Mouse (Mus musculus) embryo, embryonic 11 days (tissue): ENCODE results near the gene Auts2.

Experiments
- DNase-seq: peaks from one replicate; pipeline ENCODE4 v3.0.0-alpha.2; 2015

Gene Auts2

DNA sequence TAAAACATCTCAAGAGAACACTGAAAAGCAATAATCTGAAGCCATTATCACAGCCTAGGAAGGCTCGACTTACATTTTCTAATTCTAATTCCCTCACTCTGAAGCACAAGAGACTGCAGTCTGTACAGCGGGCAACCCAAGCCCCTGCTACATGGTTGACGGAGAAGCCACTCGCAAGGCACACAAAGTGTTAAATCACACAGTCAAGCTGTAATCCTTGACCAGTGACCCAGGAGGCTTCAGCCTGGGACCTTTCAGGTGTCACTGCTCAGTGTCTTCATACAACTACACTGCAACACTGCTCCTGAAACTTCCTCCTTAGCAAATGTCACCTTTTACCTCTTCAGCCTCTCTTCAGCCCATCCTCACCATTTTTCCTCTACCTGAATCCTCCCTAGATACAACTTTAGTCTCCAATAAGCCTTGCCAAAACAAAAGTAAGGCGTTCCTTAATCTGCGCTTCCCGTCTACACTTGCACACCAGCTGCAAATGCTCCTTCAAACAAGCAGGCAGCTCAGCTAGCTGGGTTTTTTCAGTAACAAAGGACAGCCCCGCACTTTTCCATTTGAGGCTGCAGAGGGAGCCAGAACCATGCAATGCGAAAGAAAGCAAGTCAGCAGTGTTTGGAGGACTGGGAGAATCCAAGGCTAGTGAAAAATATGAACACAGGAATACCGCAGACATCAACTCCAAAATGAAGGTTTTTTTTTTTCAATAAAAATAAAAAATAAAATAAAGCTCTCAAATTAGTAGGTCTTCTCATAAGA lies 311.7 kb downstream of the Auts2 start:
- peak; percentile 84 for DNase-seq

DNA sequence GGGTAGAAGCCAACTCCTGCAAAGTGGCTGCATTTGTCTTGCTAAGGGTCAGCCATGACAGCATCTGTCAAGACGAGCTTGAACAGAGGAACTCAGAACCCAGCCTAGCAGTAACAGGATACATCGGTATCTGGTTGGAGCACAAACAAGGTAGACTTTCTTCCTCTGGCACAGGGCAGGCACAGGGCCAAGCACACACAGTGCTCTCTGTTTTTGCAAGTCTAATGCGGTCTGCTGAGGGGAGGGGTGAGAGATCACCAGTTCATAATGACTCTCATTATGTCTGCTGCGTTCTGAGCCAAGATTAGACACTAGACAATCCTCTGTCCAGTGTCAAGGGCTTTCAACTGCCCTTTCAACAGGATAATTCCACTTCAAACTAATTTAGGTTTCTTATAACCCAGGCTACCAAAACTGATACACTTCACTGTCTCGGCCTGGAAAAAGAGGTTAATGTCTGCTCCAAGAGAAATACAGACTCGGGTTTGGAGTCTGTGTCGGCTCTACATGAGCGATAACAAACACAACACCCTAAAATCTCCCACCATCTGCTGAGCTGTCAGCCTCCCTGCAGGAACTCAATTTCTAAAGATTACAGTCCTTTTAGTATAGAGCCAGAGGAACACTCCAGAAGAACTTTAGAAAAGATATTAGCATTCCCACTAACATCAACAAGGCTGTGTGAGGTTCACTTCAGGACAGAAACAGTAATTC lies 313.3 kb downstream of the Auts2 start:
- DNase-seq = peak; percentile 58

DNA sequence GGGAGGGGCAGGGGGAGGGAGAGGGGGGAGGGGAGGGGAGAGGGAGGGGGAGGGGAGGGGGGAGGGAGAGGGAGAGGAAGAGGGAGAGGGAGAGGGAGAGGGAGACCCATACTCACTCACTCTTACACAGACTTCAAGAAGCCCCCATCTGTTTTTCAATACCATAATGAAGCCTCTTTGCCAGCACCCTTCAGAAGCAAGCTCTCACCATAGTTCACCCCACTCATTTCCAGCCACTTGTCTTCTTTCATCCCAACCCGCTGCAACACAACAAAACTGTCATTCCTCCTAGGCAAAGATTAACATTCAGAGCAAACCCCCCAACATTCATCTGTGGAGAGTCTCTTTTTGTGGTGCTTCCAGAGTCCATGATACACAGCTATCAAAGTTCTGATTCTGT lies 314.1 kb downstream of the Auts2 start:
- DNase-seq = no peak

DNA sequence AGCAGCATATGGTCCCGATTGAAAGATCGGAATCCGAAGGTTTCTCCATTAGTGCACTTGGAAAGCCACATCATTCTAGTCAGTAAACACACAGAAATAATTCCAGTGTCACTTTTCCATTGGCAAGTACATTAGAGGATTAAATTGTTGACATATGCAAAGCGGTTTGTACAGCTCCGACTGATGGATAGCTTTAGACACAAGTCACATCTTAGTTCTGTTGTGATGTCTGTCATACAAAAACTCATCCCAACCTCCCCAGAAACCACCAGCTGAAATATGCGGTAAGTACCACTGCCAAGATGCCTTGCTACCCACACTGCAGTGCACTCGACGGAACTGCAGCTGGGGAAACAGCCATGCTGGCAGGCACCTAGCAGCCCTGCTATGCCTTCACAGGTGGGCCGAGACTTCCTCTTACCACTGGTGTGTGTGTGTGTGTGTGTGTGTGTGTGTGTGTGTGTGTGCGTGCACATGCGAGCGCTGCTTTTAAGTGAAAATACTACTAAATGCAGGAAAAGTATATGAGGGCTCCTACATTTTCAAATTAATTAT lies 322.7 kb downstream of the Auts2 start:
- DNase-seq = no peak

DNA sequence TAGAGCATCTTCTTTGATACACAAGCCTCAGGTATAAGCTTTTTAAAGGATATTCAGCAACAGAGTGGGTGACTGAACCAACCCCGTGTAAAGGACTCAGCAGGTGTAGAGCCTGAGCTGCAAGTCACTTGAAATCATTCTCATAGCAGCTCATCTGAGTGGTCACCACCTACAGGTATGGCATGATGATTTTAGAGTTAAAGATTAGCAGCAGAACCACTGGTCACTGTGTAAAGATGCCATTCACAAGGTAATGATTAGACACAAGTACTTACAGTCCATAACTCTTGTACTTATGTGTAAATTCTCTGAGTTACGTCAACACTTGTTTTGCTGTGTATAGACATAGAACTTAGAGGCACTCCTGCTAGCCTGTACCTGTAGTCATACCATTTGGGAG lies 327.0 kb downstream of the Auts2 start:
- DNase-seq = no peak

DNA sequence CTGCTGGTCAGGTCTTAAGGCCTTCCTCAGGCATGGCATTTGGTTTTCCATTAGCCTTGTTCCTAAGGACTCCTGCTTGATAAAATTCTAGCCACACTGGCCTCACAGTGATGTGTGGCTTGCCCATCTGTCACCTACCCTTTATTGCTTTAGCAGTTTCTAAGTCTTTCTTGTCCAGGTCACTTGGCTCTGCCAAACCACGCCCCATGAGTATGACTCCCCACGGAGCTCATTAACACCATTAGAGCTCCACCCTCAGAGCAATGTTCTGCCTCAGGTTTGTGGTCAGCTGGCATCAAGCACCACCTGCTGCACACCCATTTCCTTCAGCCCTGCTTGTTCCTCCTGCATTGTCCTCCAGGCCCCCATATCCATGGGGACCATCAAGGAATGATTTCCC lies 330.7 kb downstream of the Auts2 start:
- DNase-seq = no peak

DNA sequence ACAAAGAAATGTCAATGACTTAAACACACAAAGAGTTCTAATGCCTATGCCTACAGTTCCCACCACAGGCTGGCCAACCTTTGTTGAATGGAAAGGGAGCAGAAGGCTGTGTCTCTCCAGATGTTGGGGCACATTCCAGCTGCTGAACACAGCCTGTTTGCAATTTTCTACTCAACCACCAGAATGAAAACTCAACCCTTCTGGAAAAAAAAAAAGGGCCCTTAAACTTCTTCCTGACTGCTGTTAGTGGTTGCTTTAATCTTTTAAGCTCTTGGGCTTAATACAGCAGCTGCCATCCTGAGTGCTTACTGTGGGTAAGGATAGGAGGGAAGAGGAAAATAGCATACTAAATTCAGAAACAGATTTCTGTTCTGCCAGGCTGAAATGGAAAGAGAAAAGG lies 333.4 kb downstream of the Auts2 start:
- no peak for DNase-seq

DNA sequence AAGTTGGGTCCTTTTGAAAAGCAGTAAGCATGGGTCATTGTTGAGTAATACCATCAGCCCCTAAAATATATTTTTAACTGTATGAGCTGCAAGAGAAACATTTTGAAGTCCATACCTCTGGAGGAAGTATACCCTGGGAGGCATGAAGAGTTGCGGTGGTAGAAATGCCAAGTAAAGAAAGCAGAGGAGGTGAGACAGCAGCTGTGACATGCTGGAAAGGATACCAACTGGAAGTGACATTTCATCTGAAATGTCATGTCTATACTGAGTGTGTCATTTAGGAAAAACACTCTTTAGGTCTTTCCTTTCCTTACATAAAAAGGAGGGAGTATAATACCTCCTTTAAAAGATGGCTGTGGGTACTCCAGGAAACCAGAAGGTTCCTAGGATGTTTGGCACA lies 336.9 kb downstream of the Auts2 start:
- DNase-seq = no peak

DNA sequence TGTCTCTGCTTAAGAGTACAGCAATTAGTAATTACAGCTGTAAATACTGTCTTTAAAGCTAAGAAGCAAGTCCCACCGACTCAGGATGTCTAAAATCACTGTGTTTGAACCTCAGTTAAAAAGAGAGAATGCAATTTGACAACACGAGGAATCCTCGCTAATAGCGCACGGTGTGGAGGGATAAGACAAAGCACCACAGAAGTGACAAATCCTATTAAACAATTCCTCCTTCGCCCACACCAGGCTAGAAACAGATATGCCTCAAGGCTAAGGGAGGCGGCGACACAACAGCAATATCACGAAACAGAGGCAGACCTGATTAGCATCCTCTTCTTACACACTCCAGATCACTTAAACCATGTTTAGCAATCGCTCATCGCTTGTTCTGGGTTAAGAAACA lies 339.3 kb downstream of the Auts2 start:
- no peak for DNase-seq

DNA sequence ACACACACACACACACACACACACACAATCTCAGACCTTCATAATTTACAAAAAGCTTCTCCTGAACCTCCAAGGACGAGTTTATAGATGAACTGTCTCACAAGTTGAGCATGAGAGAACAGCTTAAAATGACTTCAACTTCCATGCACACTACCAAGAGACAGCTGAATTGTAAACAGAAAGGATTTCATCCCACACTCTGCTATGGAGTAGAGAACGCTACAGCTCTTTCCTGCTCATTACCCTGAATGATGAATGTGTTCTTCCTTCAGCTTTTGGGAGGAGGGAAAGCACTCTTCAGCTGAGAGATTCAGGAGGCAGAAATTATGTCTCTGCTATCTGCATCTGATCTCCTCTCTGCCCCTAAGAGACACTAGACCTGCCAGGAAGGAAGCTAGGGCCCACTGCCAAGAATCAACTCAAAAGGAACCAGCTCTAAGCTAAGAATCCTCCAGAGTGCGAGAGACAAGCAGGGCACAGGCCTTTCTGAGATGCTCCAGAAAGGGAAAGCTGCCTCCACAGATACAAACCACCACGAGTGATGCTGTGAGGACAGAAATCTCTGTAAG lies 342.0 kb downstream of the Auts2 start:
- DNase-seq = no peak

DNA sequence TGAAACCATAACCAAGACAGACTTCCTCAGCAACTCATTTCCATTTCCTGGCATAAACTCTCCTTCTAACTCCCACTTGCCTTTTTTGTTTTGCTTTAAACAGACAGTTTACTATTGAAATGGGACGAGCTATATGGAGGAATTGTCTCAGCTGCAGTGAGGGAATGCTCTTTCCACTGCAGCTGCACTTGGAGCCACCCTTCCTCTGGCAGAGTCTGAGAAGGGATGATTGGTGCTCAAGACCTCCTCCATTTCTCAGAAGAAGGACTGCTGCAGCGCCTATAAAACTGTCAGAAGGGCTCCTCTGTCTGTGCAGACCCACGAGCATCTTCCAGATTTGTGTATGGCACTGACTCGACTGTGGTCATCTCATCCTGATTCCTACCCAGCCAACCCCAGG lies 342.5 kb downstream of the Auts2 start:
- DNase-seq = no peak

DNA sequence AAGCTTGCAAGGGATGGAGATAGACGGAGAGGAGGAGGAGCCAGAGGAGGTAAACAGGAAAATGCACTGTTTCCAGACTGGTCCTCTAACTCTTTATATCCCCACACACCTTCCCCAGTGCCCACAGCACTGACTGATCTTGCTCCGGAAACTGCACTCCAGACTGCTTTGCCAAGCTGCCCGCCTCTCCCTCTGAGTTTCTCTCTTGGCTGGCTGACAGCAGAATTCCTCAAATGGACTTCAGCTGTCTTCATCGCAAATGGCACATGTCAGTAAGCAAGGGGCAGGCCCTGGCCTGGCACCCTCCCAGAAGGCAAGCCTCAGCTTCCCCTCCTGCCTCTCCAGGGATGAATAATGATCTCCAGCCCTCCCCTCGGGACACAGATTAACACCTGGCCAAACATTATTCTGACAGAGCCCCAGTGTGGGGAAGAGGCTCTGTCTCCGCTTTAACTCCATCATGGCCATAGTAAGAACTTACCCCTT lies 348.1 kb downstream of the Auts2 start:
- DNase-seq = peak; percentile 36

DNA sequence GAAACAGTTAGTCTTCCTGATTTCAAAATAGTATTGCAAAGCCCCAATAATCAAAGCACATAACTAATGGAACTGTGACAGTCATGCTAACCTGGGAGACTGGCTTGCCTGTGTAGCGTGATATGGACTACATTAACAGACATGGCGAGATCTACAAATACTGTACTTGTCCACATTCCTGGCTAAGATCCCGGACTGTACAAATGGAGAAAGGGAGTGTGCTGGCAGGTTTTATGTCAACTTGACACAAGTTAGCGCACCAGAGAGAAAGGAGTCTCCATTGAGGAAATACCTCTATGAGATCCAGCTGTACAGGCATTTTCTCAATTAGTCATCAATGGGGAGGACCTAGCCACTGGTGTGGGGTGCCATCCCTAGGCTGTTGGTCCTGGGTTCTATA lies 353.0 kb downstream of the Auts2 start:
- DNase-seq = no peak

DNA sequence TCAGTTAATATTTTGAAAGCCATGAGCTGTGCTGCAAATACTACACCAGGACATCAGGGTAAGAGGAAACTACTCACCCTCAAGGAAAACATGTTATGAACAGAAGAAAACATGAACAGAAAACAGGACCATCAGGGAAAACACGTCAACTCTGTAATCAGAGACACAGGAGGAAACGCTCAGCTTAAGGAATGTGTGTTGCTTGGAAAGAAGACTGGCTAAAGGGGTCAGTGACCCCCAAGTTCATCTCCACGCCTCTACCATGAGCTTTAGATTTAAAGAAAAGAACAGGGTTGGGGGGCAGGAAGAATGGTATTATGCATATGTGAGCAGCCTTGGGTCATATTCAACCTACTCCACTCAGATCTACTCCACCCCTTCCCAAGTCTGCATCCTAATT lies 356.5 kb downstream of the Auts2 start:
- no peak for DNase-seq

DNA sequence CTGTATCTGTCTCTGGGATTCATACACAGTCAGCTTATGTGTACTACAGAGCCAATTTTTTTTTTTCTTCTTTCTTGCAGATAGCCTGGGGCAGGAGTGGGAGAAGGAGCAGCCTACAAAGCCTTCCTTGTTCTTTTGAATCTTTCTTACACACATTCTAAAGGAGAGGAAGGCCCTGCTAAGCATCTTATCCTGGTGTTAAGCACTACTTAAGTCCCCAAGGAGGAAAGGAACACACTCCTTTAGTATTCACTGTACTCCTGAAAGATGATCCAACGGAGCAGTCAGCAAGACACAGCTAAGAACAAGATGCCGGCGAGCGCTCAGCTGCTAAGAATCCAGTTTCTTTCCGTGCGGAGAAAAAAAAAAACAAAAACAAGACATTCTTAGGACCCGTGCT lies 356.9 kb downstream of the Auts2 start:
- peak; percentile 61 for DNase-seq

DNA sequence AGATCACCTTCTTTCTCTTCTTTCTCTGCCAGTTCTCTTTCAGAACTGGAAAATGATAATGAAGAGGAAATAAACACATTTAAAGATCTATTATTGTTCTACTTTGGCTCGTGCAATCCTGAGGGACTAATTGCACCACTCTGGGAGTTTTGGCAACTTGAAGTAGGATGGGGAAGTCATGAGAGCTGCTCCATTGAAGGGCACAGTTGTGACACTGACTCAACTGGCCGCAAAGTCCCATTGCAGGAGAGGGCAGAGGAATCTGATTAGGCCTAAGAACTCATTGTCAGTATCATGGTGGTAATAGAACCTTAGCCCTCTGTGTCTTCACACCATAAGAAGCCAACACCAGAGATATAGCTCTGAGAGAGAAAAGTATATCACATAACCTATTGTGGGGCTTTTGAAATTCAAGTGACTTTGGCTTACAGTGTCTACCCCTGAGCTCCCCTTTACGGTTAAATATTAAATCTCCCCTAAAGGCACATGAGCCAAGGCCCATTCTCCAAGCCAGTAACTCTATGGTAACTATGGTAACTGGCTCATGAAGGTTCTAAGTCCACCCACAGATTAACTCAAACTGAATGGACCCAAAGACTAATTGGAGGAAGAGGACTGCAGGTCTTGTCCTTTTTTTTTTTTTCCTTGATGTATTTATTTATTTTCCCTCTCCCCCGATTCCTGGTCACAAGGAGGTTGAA lies 358.6 kb downstream of the Auts2 start:
- DNase-seq = no peak

DNA sequence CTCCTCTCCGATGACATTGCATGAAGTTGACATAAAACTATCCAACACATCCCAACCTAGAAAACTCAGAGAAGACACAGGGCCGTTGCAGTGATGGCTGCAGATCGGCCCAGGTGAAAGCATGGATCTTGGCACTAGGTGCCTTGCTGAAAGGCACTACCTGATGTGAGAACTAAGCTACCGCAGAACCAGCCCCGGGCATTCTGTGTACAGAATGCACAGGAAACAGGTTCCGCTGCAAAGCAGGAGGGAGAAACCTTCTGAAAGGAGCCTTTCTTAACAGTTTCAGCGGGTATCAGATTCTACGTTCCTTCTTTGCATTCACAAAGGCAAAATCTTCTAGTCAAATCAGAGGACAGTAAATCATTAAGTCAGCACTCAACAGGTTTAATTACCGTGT lies 361.1 kb downstream of the Auts2 start:
- no peak for DNase-seq

DNA sequence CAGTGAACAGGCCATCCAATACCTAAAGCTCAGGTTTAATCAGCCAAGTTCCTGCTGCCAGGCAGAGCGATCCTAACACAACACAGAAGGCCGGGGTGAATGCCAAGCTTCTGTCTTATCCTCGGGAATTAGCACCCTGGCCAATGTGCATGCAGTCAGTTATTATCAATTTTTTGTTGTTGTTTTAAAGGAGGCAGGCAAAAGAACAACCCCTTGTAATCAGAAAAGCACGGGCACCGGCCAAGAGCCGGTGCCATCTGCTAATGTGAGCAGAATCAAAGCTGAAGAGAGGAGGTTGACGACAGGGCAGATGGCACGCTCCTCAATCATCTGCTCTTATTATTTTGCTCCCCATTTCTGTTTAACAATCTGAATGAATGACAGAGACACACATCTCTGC lies 373.1 kb downstream of the Auts2 start:
- DNase-seq = no peak

DNA sequence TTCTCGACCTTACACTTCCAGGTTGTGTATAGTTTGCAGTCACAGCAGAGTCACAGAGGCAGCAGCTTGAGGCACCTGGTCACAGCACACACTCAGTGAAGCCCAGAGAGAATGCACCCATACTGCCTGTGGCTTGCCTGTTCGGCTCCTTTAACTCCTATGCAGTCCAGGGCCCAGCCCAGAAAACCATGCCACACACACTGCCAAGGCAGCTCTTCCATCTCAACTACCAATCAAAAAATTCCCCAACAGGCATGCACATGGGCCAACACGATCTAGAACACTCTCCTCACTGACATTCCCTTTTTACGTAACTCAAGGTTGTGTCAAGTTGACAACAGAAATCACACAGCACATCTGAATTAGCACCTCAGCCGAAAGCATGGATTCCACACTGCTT lies 374.3 kb downstream of the Auts2 start:
- DNase-seq = no peak

DNA sequence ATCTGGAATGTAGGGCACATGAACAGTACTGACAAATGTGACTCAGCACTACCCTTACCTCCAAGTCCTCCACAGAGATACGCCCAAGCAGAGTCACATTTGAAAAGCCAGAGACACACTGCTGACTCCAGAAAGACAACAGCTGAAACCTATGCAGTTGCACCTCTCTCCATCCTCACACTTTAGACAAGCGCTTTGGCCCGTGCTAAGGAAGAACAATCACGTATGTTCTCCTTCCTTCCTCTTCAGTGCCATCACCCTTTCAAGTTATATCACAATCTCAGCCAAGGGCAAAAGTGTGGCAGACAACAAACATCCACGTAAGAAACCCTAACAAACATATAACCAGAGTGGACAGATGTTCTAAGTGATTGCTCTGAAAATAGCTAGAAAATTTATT lies 374.9 kb downstream of the Auts2 start:
- no peak for DNase-seq

DNA sequence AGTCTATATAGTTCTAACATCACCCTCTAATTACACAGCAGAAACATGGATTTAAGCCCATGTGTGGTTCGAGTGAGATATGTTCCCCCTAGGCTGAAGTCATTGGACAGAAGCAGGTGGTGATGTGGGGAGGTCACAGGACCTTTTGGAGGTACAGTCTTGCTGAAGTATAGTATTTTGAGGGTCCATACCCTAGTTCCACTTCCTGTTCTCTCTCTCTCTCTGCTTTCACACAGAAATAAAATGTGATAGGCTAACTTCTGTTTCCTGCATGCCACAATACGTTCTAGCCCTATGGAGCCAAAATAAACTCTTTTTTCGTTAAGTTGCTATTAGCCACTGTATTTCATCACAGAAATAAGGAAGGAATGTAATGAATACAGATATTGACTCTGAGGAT lies 376.6 kb downstream of the Auts2 start:
- DNase-seq = no peak

DNA sequence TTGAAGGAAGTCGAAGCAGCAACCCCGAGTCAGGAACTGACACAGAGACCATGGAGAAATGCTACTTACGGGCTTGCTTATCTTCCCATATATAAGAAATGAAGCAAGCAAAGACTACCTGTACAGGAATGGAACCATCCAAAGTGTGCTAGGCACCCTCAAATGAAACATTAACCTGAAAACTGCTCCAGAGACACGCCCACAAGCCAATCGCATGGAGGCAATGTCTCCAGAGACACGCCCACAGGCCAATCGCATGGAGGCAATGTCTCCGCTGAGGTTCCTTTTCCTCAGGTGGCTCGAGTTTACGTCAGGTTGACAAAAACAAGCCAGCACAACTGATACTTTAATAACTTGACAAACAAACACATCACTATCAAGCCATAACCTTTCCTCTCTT lies 379.2 kb downstream of the Auts2 start:
- DNase-seq = no peak

DNA sequence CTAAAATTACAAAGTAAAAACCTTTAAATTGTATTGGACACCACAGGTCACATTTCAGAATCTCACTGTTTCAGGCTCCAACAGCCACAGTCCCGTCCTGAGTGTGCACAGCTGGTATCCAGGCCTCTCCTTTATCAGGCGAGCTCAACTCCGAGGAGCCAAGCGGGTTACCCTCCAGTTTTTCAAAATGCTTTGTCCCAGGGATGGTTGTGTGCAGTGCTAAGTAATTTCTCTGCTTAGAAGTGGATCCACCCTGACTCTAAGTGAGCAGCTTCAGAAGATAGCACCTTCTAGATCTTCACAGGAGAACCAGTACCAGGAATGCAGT lies 381.0 kb downstream of the Auts2 start:
- DNase-seq = peak; percentile 48
